Mouse (Mus musculus) myocyte (in vitro differentiated cells): ENCODE data around the gene Elk3.

Source experiments
- CEBPB ChIP-seq: IDR thresholded peaks from 2 replicates; pipeline ENCODE4 v1.6.1; 2011; ENCODE audit warnings: mild to moderate bottlenecking, moderate library complexity; ENCODE audit not compliant: poor library complexity, insufficient read depth, severe bottlenecking
- E2F4 ChIP-seq: IDR thresholded peaks from one replicate; pipeline ENCODE4 v1.6.1; 2011; ENCODE audit warnings: mild to moderate bottlenecking, control low read depth, moderate library complexity; ENCODE audit not compliant: insufficient read depth
- MYOD1 ChIP-seq, 3 experiments: IDR thresholded peaks; one replicate each; pipeline ENCODE4 v1.6.1; 2011; ENCODE audit warnings: control low read depth in 2 of 3, low read depth in 2 of 3, mild to moderate bottlenecking in 2 of 3, moderate library complexity in 1 of 3; ENCODE audit not compliant: insufficient read length in 2 of 3, control insufficient read depth in 1 of 3
- MYOG ChIP-seq, 3 experiments: IDR thresholded peaks; one replicate each; pipeline ENCODE4 v1.6.1; 2011; ENCODE audit warnings: control low read depth in 2 of 3, low read depth in 2 of 3, mild to moderate bottlenecking in 2 of 3; ENCODE audit not compliant: insufficient read length in 2 of 3, control insufficient read depth in 1 of 3, insufficient read depth in 1 of 3
- POLR2A ChIP-seq: IDR thresholded peaks from one replicate; pipeline ENCODE4 v1.6.1; 2011; ENCODE audit warnings: low read depth, mild to moderate bottlenecking, control low read depth, moderate library complexity; ENCODE audit not compliant: insufficient read length
- POLR2AphosphoS2 ChIP-seq: IDR thresholded peaks from one replicate; pipeline ENCODE4 v1.6.1; 2011; ENCODE audit warnings: low read depth, control low read depth; ENCODE audit not compliant: insufficient read length
- REST ChIP-seq: IDR thresholded peaks from one replicate; pipeline ENCODE4 v1.6.1; 2011; ENCODE audit warnings: mild to moderate bottlenecking, control low read depth, moderate library complexity; ENCODE audit not compliant: insufficient read depth, insufficient read length
- SRF ChIP-seq: IDR thresholded peaks from one replicate; pipeline ENCODE4 v1.6.1; 2011; ENCODE audit warnings: low read depth; ENCODE audit not compliant: control insufficient read depth, insufficient read length
- TCF12 ChIP-seq: IDR thresholded peaks from one replicate; pipeline ENCODE4 v1.6.1; 2011; ENCODE audit warnings: mild to moderate bottlenecking, control low read depth; ENCODE audit not compliant: poor library complexity, insufficient read depth, severe bottlenecking

- TF ChIP-seq TCF12 = no peak
- no peak for TF ChIP-seq POLR2A
- TF ChIP-seq POLR2AphosphoS2 = no peak
- TF ChIP-seq E2F4 = no peak
- no peak for TF ChIP-seq CEBPB
- no peak for TF ChIP-seq SRF
- TF ChIP-seq MYOD1 (IDR thresholded peaks at IDR 0.05; ENCODE audit: control insufficient read depth in 1 of 3, insufficient read length in 2 of 3, low read depth in 2 of 3) = no peak
- no peak for TF ChIP-seq MYOG (IDR thresholded peaks at IDR 0.05; ENCODE audit: control insufficient read depth in 1 of 3, insufficient read depth in 1 of 3, insufficient read length in 2 of 3, low read depth in 2 of 3)
- no peak for TF ChIP-seq REST
These were observed 40.0 kb downstream of the Elk3 start for GRCm38 (mm10) chr10:93270889-93271460.
